Mouse (Mus musculus) olfactory bulb, adult 2 months (tissue): Measurements from ENCODE around the gene Nemf. TPM values are rescaled to one million over a fixed set of nuclear protein-coding genes. Genes with fewer than 3 reads are reported as not detected.

Experiments used
- H3K27ac ChIP-seq: fragments of 200-500 bp; 2 replicates; pipeline ENCODE4 v1.5.1; 2012; ENCODE audit warnings: low read depth, low read length; ENCODE audit not compliant: insufficient read depth
- H3K4me1 ChIP-seq: fragments of 200-500 bp; 2 replicates; pipeline ENCODE4 v1.6.1; 2012; ENCODE audit warnings: low read length; ENCODE audit not compliant: control insufficient read depth, insufficient read depth
- H3K4me3 ChIP-seq: fragments of 200-500 bp; 2 replicates; pipeline ENCODE4 v1.5.1; 2012; ENCODE audit warnings: mild to moderate bottlenecking, low read depth, low read length, moderate library complexity; ENCODE audit not compliant: insufficient read depth
- CTCF ChIP-seq: fragments of 200-500 bp; IDR thresholded peaks from 2 replicates; pipeline ENCODE4 v1.5.1; 2012; ENCODE audit warnings: low read depth, mild to moderate bottlenecking, low read length, moderate library complexity; ENCODE audit not compliant: insufficient read depth
- POLR2A ChIP-seq: fragments of 200-500 bp; IDR thresholded peaks from 2 replicates; pipeline ENCODE4 v1.6.1; 2012; ENCODE audit warnings: mild to moderate bottlenecking, low read depth, low read length, moderate library complexity; ENCODE audit not compliant: insufficient read depth
- WGBS: fragments of 180-500 bp; shearing (Covaris S2); methylation state at CpG from one replicate; pipeline ENCODE4 v1.1.7; 2018; 5-methylcytosine and 5-hydroxymethylcytosine counted together
- polyA plus RNA-seq: library from polyadenylated mRNA; stranded (reverse); fragments of >200 nt; gene quantifications from 2 replicates; pipeline ENCODE4 v1.2.4, GENCODE M21; 2012; ENCODE audit warnings: low replicate concordance; ENCODE audit not compliant: missing spikeins, insufficient read depth, insufficient read length

The Nemf gene
- polyA plus RNA-seq, 1 experiment, result not detected

- WGBS, result 83% methylated on average over 2 of the region's 2 CpGs
- TF ChIP-seq CTCF (no peak), POLR2A (no peak)
- Histone ChIP-seq H3K27ac (no peak overlapping the region), H3K4me1 (no peaks in the 10 kb centered on the region), H3K4me3 (no peak overlapping the region)
These were observed 23.4 kb downstream of the Nemf start for GRCm38 (mm10) chr12:69333547-69333946.

GRCm38 (mm10) chr12:69332147-69332546, 24.8 kb downstream of the Nemf start:
- Histone ChIP-seq H3K4me1 (no peaks in the 10 kb centered on the region), H3K27ac (no peak overlapping the region)
- TF ChIP-seq POLR2A, result no peak
- TF ChIP-seq CTCF, result no peak

GRCm38 (mm10) chr12:69331187-69331586, 25.8 kb downstream of the Nemf start:
- H3K4me1 ChIP-seq, result no peaks in the 10 kb centered on the region
- no peak overlapping the region for H3K4me3 ChIP-seq
- WGBS, result 90% methylated on average over 3 of the region's 3 CpGs
- no peak overlapping the region for H3K27ac ChIP-seq
- TF ChIP-seq POLR2A (no peak), CTCF (no peak)

More at GRCm38 (mm10) chr12:69332147-69332546, 24.8 kb downstream of the Nemf start:
- H3K4me3 ChIP-seq, result no peak overlapping the region
- 91% methylated on average over 1 of the region's 1 CpGs for WGBS

- no peak overlapping the region for H3K4me3 ChIP-seq
- H3K4me1 ChIP-seq, result no peaks in the 10 kb centered on the region
- TF ChIP-seq POLR2A (no peak), CTCF (no peak)
- H3K27ac ChIP-seq, result no peak overlapping the region
These were observed 38.5 kb downstream of the Nemf start for GRCm38 (mm10) chr12:69318431-69318830.

GRCm38 (mm10) chr12:69309659-69310058, 47.3 kb downstream of the Nemf start:
- no peak overlapping the region for H3K4me3 ChIP-seq
- TF ChIP-seq CTCF (no peak), POLR2A (no peak)
- H3K27ac ChIP-seq, result no peak overlapping the region
- 99% methylated on average over 4 of the region's 4 CpGs for WGBS
- H3K4me1 ChIP-seq, result no peaks in the 10 kb centered on the region

- no peaks in the 10 kb centered on the region for H3K4me1 ChIP-seq
- WGBS, result 84% methylated on average over 7 of the region's 7 CpGs
- no peak overlapping the region for H3K4me3 ChIP-seq
- TF ChIP-seq CTCF (no peak), POLR2A (no peak)
- no peak overlapping the region for H3K27ac ChIP-seq
These were observed 50.6 kb downstream of the Nemf start for GRCm38 (mm10) chr12:69306333-69306732.

- TF ChIP-seq POLR2A, result no peak
- TF ChIP-seq CTCF, result no peak
- no peak overlapping the region for H3K4me3 ChIP-seq
- WGBS, result 82% methylated on average over 2 of the region's 2 CpGs
- peaks cover 4% of the 10 kb centered on the region for H3K4me1 ChIP-seq
- H3K27ac ChIP-seq, result no peak overlapping the region
These were observed 52.9 kb downstream of the Nemf start for GRCm38 (mm10) chr12:69304051-69304450.

GRCm38 (mm10) chr12:69302171-69302570, 54.8 kb downstream of the Nemf start:
- TF ChIP-seq CTCF (no peak), POLR2A (no peak)
- Histone ChIP-seq H3K27ac (no peak overlapping the region), H3K4me3 (no peak overlapping the region), H3K4me1 (peaks cover 9% of the 10 kb centered on the region)
- 93% methylated on average over 12 of the region's 12 CpGs for WGBS

GRCm38 (mm10) chr12:69300391-69300790, 56.6 kb downstream of the Nemf start:
- 73% methylated on average over 2 of the region's 2 CpGs for WGBS

GRCm38 (mm10) chr12:69299831-69300230, 57.1 kb downstream of the Nemf start:
- TF ChIP-seq CTCF, result no peak
- no peak for TF ChIP-seq POLR2A
- WGBS, result 95% methylated on average over 3 of the region's 3 CpGs
- Histone ChIP-seq H3K4me1 (peaks cover 14% of the 10 kb centered on the region), H3K4me3 (no peak overlapping the region), H3K27ac (no peak overlapping the region)

More at GRCm38 (mm10) chr12:69300391-69300790, 56.6 kb downstream of the Nemf start:
- Histone ChIP-seq H3K4me3 (no peak overlapping the region), H3K4me1 (peaks cover 14% of the 10 kb centered on the region), H3K27ac (no peak overlapping the region)
- no peak for TF ChIP-seq POLR2A
- TF ChIP-seq CTCF, result no peak
